Mouse (Mus musculus) liver, adult 2 months (tissue): Measurements from ENCODE around the gene Prkcz.

Experiments
- CTCF ChIP-seq: fragments of 200-500 bp; IDR thresholded peaks from 2 replicates; pipeline ENCODE4 v1.5.1; 2011; ENCODE audit warnings: low read depth, low read length, control low read depth
- POLR2A ChIP-seq: fragments of 200-500 bp; IDR thresholded peaks from 2 replicates; pipeline ENCODE4 v1.6.1; 2011; ENCODE audit warnings: low read length, control low read depth; ENCODE audit not compliant: insufficient read depth; ENCODE audit errors: extremely low read depth

DNA sequence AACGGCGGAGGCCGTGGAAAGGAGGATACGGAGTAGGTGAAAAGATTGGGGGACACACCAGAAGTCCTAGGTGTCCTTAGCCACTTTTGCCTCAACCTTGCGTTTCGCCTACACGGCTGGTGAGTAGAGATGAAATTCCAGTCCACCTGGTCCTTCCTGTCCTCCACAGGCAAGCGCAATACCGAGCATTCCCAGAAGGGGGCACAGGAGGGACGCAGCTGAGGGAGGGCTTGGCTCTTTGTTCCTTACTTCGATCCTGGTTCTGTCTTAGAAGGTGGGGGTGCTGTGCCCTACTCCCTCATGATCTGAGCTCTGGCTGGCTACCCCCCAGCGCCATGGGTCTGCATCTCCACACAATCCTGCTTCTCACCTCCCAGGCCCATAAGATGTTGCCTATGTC, 7.5 kb upstream of the Prkcz start:
- peak; percentile 99 for TF ChIP-seq CTCF
- TF ChIP-seq POLR2A, result no peak
